Mouse (Mus musculus): Measurements from ENCODE around the gene Smg5.

DNA sequence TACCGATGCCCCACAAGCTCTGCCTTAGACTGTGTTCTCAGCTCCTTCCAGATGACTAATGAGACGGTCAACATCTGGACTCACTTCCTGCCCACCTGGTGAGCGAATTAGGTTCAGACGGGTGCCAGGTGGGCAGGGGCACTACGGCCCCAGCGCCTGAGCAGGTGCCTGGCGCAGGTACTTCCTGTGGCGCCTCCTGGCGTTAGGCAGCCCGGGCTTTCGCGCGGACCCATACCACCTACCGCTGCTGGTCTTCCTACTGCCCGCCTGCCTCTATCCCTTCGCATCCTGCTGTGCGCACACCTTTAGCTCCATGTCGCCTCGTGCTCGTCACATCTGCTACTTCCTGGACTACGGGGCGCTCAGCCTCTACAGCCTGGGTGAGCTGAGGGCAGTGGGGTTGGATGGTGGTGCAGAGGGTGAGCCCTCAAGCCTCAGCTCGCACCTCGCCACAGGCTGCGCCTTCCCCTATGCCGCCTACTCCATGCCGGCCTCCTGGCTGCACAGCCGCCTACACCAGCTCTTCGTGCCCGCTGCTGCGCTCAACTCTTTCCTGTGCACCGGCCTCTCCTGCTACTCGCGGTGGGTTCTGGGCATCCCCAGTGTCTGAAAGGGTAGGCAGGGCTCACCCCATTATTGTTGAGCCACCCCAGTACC, 29.8 kb downstream of the Smg5 start:
- TF ChIP-seq GATA1 (IDR thresholded peaks at IDR 0.05; ENCODE audit: borderline replicate concordance, low read length) = no peak
- no peak for TF ChIP-seq FLI1 (IDR thresholded peaks at IDR 0.05; ENCODE audit: low read length)

Measured in megakaryocyte, embryonic 14.5 days (primary cell).